Mouse (Mus musculus): Measurements from ENCODE around the gene Hsp90ab1.
A peak's percentile ranks its signal among the peaks of the same experiment; 100 is the strongest.

Gene Hsp90ab1

GRCm38 (mm10) chr17:45543115-45543514, 30.0 kb downstream of the Hsp90ab1 start:
- no peak for DNase-seq (ENCODE audit: low spot score in 2 of 2)

- no peak for DNase-seq (ENCODE audit: low spot score in 2 of 2)
Measured at GRCm38 (mm10) chr17:45542705-45543104, 30.4 kb downstream of the Hsp90ab1 start.

GRCm38 (mm10) chr17:45542129-45542528, 30.9 kb downstream of the Hsp90ab1 start:
- DNase-seq (ENCODE audit: low spot score in 2 of 2) = peak in 1 of 2 experiments; percentile 42

- no peak for DNase-seq (ENCODE audit: low spot score in 2 of 2)
Measured at GRCm38 (mm10) chr17:45539664-45540063, 33.4 kb downstream of the Hsp90ab1 start.

GRCm38 (mm10) chr17:45538394-45538793, 34.7 kb downstream of the Hsp90ab1 start:
- no peak for DNase-seq (ENCODE audit: low spot score in 2 of 2)

DNA sequence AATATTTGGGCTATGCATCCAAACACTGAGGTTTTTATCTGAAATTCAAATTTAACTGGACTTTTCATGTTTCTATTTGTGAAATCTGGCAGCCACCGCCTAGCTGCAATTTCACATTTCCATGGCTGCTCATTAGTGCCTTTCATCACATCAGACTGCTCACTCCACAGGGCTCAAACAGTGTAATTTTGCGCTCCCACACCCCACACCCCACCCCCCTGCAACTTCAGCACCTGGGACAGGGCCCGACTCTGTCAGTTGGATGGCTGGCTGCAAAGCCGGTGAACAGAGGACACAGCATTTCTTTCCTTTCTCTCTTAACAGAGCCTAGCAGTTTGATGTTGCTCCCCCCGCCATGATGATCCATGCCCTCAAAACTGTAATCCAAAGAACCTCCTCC, 36.8 kb downstream of the Hsp90ab1 start:
- DNase-seq (ENCODE audit: low spot score in 2 of 2) = no peak

- DNase-seq (ENCODE audit: low spot score in 2 of 2) = no peak
Measured at GRCm38 (mm10) chr17:45532896-45533295, 40.2 kb downstream of the Hsp90ab1 start.

GRCm38 (mm10) chr17:45530346-45530782, 42.7 kb downstream of the Hsp90ab1 start:
- peak; percentile 77 to 78 for DNase-seq (ENCODE audit: low spot score in 2 of 2)

DNA sequence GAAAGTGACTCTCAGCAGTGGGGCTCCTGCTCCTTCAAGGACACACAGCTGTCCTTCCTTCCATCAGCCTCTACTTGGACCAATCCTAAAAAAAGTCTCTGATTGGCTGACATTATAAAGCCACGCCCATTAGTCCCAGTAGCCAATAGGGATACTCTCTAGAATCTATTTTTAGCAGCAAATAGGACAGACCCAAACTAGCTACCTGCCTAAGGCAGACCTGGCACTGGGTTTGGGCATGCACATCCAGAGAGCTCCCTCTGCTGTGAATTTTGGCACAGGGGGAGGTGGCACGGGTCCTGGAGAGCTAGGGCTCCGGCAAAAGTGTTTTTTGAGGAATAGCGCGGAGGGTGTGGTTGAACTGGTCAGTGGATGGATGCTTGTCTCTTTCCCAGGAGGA, 46.5 kb downstream of the Hsp90ab1 start:
- no peak for DNase-seq (ENCODE audit: low spot score in 2 of 2)

- DNase-seq (ENCODE audit: low spot score in 2 of 2) = no peak
Measured at GRCm38 (mm10) chr17:45524961-45525360, 48.1 kb downstream of the Hsp90ab1 start.

DNA sequence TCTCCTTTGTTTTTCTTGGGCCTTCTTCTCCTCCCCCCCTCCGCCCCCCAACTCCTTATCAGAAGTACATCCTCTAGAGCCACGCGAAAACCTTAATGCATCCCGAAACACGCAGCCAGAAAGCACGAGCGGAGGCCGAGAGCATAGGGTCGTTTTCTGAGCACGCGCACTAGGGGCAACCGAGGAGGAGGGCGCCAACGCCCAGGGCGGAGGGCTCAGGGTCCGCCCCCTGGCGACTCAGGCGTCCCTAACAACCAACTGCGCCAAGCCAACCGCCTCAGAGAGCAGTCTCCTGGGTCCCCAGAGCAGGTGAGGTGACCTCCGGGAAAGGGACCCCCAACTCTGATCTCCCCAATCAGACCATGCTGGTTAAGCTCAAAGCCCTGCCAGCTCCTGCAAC, 49.8 kb downstream of the Hsp90ab1 start, which contains the start of gene Tcte1:
Gene Tcte1 (plus strand): TSS at position 172 of the 400 bp plus-strand sequence.
- DNase-seq (ENCODE audit: low spot score in 2 of 2) = peak in 1 of 2 experiments; percentile 61

- no peak for DNase-seq (ENCODE audit: low spot score in 2 of 2)
Measured at GRCm38 (mm10) chr17:45520136-45520535, 52.9 kb downstream of the Hsp90ab1 start.

GRCm38 (mm10) chr17:45518766-45519475, 54.1 kb downstream of the Hsp90ab1 start:
- no peak for DNase-seq (ENCODE audit: low spot score in 2 of 2)
